Mouse (Mus musculus) heart, adult 11 months (tissue): ENCODE data around the gene Plpp7.

ENCODE experiments used
- DNase-seq: peaks from one replicate; pipeline ENCODE4 v3.0.0; 2022

Gene Plpp7

GRCm38 (mm10) chr2:32142368-32142767 lies 47.0 kb downstream of the Plpp7 start:
- DNase-seq = no peak

- no peak for DNase-seq
Observed at GRCm38 (mm10) chr2:32144633-32145032, 49.3 kb downstream of the Plpp7 start.

- no peak for DNase-seq
Observed at GRCm38 (mm10) chr2:32146617-32147162, 51.4 kb downstream of the Plpp7 start.

- DNase-seq = peak; percentile 95
Observed at GRCm38 (mm10) chr2:32150135-32150534, 54.8 kb downstream of the Plpp7 start.

- no peak for DNase-seq
Observed at GRCm38 (mm10) chr2:32150562-32150923, 55.2 kb downstream of the Plpp7 start.

GRCm38 (mm10) chr2:32150924-32151659 lies 55.8 kb downstream of the Plpp7 start, which contains the start of gene Prrc2b:
Prrc2b (plus strand) TSS chr2:32151082.
- peak; percentile 98 for DNase-seq

GRCm38 (mm10) chr2:32151660-32152366 lies 56.5 kb downstream of the Plpp7 start:
- peak; percentile 96 for DNase-seq

GRCm38 (mm10) chr2:32152367-32153034 lies 57.2 kb downstream of the Plpp7 start:
- no peak for DNase-seq

- DNase-seq = peak; percentile 97
Observed at GRCm38 (mm10) chr2:32153041-32153790, 57.9 kb downstream of the Plpp7 start.

- no peak for DNase-seq
Observed at GRCm38 (mm10) chr2:32153791-32154119, 58.4 kb downstream of the Plpp7 start.

GRCm38 (mm10) chr2:32154334-32154997 lies 59.1 kb downstream of the Plpp7 start:
- peak; percentile 97 for DNase-seq

GRCm38 (mm10) chr2:32154998-32155541 lies 59.7 kb downstream of the Plpp7 start:
- no peak for DNase-seq

GRCm38 (mm10) chr2:32155614-32156013 lies 60.3 kb downstream of the Plpp7 start:
- peak; percentile 91 for DNase-seq

GRCm38 (mm10) chr2:32156645-32157044 lies 61.3 kb downstream of the Plpp7 start:
- DNase-seq = no peak

GRCm38 (mm10) chr2:32157328-32157727 lies 62.0 kb downstream of the Plpp7 start:
- no peak for DNase-seq

GRCm38 (mm10) chr2:32158616-32159239 lies 63.4 kb downstream of the Plpp7 start:
- peak; percentile 91 for DNase-seq
